Mouse (Mus musculus): ENCODE measurements around the gene Barhl2. TPM values are rescaled to one million over a fixed set of nuclear protein-coding genes. Genes with fewer than 3 reads are reported as not detected.

Gene Barhl2
- total and polyA plus RNA-seq, 3 experiments = not detected

- peaks cover 25% of the 10 kb centered on the region for H3K27me3 ChIP-seq (ENCODE audit: control insufficient read depth, insufficient read depth, low read length)
- intact Hi-C loops (cut with DNase I) = loop anchor here (2.0 kb wide), 1 partner anchor 19 kb away; no protein-coding TSS in a partner anchor
- no peaks in the 10 kb centered on the region for H3K79me2 ChIP-seq (replicated peaks; ENCODE audit: control insufficient read depth, insufficient read depth, low read length)
- DNase-seq = no peak
- no peaks in the 10 kb centered on the region for H3K36me3 ChIP-seq (ENCODE audit: control insufficient read depth, insufficient read depth, low read length)
- H3K9ac ChIP-seq (ENCODE audit: low read depth, low read length) = no peak overlapping the region
- H3K4me1 ChIP-seq (ENCODE audit: control insufficient read depth, insufficient read depth, low read length) = no peaks in the 10 kb centered on the region
- TF ChIP-seq POLR2A (IDR thresholded peaks at IDR 0.05; ENCODE audit: insufficient read depth, low read depth, low read length) (no peak), CTCF (IDR thresholded peaks at IDR 0.05) (no peak), EP300 (IDR thresholded peaks at IDR 0.05; ENCODE audit: insufficient read depth, low read depth, low read length) (no peak)
- no peak overlapping the region for H3K27ac ChIP-seq
- WGBS = 29% methylated on average over 13 of the region's 13 CpGs
- no peak overlapping the region for H3K4me3 ChIP-seq
Measured at GRCm38 (mm10) chr5:106471235-106472104, 13.5 kb upstream of the Barhl2 start.

- intact Hi-C loops (cut with DNase I) = loop anchor here (10.0 kb wide), 1 partner anchor 1260 kb away; the partner anchor contains the start of gene Gfi1
- 5% methylated on average over 31 of the region's 31 CpGs for WGBS
Measured at GRCm38 (mm10) chr5:106465129-106465790, 7.3 kb upstream of the Barhl2 start.

GRCm38 (mm10) chr5:106464336-106465128 is 6.6 kb upstream of the Barhl2 start:
- Histone ChIP-seq H3K4me1 (ENCODE audit: control insufficient read depth, insufficient read depth, low read length) (no peaks in the 10 kb centered on the region), H3K4me3 (no peak overlapping the region), H3K27ac (no peak overlapping the region), H3K9ac (ENCODE audit: low read depth, low read length) (no peak overlapping the region), H3K79me2 (replicated peaks; ENCODE audit: control insufficient read depth, insufficient read depth, low read length) (no peaks in the 10 kb centered on the region), H3K36me3 (ENCODE audit: control insufficient read depth, insufficient read depth, low read length) (no peaks in the 10 kb centered on the region), H3K27me3 (ENCODE audit: control insufficient read depth, insufficient read depth, low read length) (peaks cover 34% of the 10 kb centered on the region)
- no peak for DNase-seq
- no peak for TF ChIP-seq EP300 (IDR thresholded peaks at IDR 0.05; ENCODE audit: insufficient read depth, low read depth, low read length)
- TF ChIP-seq POLR2A (IDR thresholded peaks at IDR 0.05; ENCODE audit: insufficient read depth, low read depth, low read length) = no peak
- TF ChIP-seq CTCF (IDR thresholded peaks at IDR 0.05) = no peak
- 4% methylated on average over 24 of the region's 24 CpGs for WGBS
- intact Hi-C loops (cut with DNase I) = loop anchor here (5.0 to 10.0 kb wide), 4 partner anchors 108 to 1260 kb away; partner anchors contain the start of gene Gfi1

More at GRCm38 (mm10) chr5:106465129-106465790, 7.3 kb upstream of the Barhl2 start:
- no peak overlapping the region for H3K27ac ChIP-seq
- H3K79me2 ChIP-seq (replicated peaks; ENCODE audit: control insufficient read depth, insufficient read depth, low read length) = no peaks in the 10 kb centered on the region
- TF ChIP-seq POLR2A (IDR thresholded peaks at IDR 0.05; ENCODE audit: insufficient read depth, low read depth, low read length) (no peak), EP300 (IDR thresholded peaks at IDR 0.05; ENCODE audit: insufficient read depth, low read depth, low read length) (no peak), CTCF (IDR thresholded peaks at IDR 0.05) (no peak)
- no peak for DNase-seq
- no peak overlapping the region for H3K9ac ChIP-seq (ENCODE audit: low read depth, low read length)
- H3K4me1 ChIP-seq (ENCODE audit: control insufficient read depth, insufficient read depth, low read length) = no peaks in the 10 kb centered on the region
- H3K4me3 ChIP-seq = no peak overlapping the region
- H3K27me3 ChIP-seq (ENCODE audit: control insufficient read depth, insufficient read depth, low read length) = peaks cover 34% of the 10 kb centered on the region
- no peaks in the 10 kb centered on the region for H3K36me3 ChIP-seq (ENCODE audit: control insufficient read depth, insufficient read depth, low read length)

GRCm38 (mm10) chr5:106463661-106464191 is 5.8 kb upstream of the Barhl2 start:
- Histone ChIP-seq H3K4me1 (ENCODE audit: control insufficient read depth, insufficient read depth, low read length) (no peaks in the 10 kb centered on the region), H3K27ac (no peak overlapping the region), H3K9ac (ENCODE audit: low read depth, low read length) (no peak overlapping the region), H3K79me2 (replicated peaks; ENCODE audit: control insufficient read depth, insufficient read depth, low read length) (no peaks in the 10 kb centered on the region), H3K36me3 (ENCODE audit: control insufficient read depth, insufficient read depth, low read length) (no peaks in the 10 kb centered on the region), H3K4me3 (no peak overlapping the region), H3K27me3 (ENCODE audit: control insufficient read depth, insufficient read depth, low read length) (peaks cover 35% of the 10 kb centered on the region)
- intact Hi-C loops (cut with DNase I) = loop anchor here (5.0 to 10.0 kb wide), 4 partner anchors 109 to 1261 kb away; partner anchors contain the start of gene Gfi1
- DNase-seq = no peak
- WGBS = 2% methylated on average over 25 of the region's 25 CpGs
- TF ChIP-seq EP300 (IDR thresholded peaks at IDR 0.05; ENCODE audit: insufficient read depth, low read depth, low read length) (no peak), POLR2A (IDR thresholded peaks at IDR 0.05; ENCODE audit: insufficient read depth, low read depth, low read length) (no peak)

GRCm38 (mm10) chr5:106461913-106462312 is 3.9 kb upstream of the Barhl2 start:
- H3K79me2 ChIP-seq (replicated peaks; ENCODE audit: control insufficient read depth, insufficient read depth, low read length) = no peaks in the 10 kb centered on the region
- peaks cover 42% of the 10 kb centered on the region for H3K27me3 ChIP-seq (ENCODE audit: control insufficient read depth, insufficient read depth, low read length)
- no peaks in the 10 kb centered on the region for H3K36me3 ChIP-seq (ENCODE audit: control insufficient read depth, insufficient read depth, low read length)
- TF ChIP-seq CTCF (IDR thresholded peaks at IDR 0.05) = peak; percentile 84
- TF ChIP-seq EP300 (IDR thresholded peaks at IDR 0.05; ENCODE audit: insufficient read depth, low read depth, low read length) = no peak
- TF ChIP-seq POLR2A (IDR thresholded peaks at IDR 0.05; ENCODE audit: insufficient read depth, low read depth, low read length) = no peak
- intact Hi-C loops (cut with DNase I) = loop anchor here (5.0 to 10.0 kb wide), 4 partner anchors 110 to 1263 kb away; partner anchors contain the start of gene Gfi1
- H3K9ac ChIP-seq (ENCODE audit: low read depth, low read length) = no peak overlapping the region
- H3K27ac ChIP-seq = no peak overlapping the region
- no peaks in the 10 kb centered on the region for H3K4me1 ChIP-seq (ENCODE audit: control insufficient read depth, insufficient read depth, low read length)
- 1% methylated on average over 4 of the region's 4 CpGs for WGBS
- no peak overlapping the region for H3K4me3 ChIP-seq
- peak in 1 of 2 experiments; percentile 46 for DNase-seq
